In genomic region chr15:31363981-31364361, GRCm38 (mm10) we compare ENCODE assay signal across 26 mouse cellular contexts. TPM values are rescaled to one million over a fixed set of nuclear protein-coding genes. Genes with fewer than 3 reads are reported as not detected.
A peak's percentile ranks its signal among the peaks of the same experiment; 100 is the strongest.
DNase-seq lines count a peak whose midpoint lies in the region; ATAC-seq and TF ChIP-seq lines count a peak whose summit lies in the region.
"Had no signal": no experiment of that assay in that cellular context is flagged by ENCODE, and none has a peak within 500 bp of the region (broad histone marks: within the 10 kb centered on the region; RNA-seq: fewer than 3 reads in every experiment).

No protein-coding gene starts in this region.

- DNase-seq in forebrain, embryonic 11.5 days (ENCODE audit: low spot score), result peak; percentile 19
- DNase-seq in forebrain, postnatal 0 days, result no peak
- DNase-seq in layer of hippocampus, adult 2 months (ENCODE audit: low spot score in 2 of 2), result no peak
- DNase-seq in layer of hippocampus, adult 9-11 months, result no peak
- DNase-seq in midbrain, embryonic 11.5 days (ENCODE audit: low spot score, missing footprints), result peak; percentile 75
- DNase-seq: adrenal gland, postnatal 10 days; adrenal gland, postnatal 36 days; cerebellum, adult 18-20 months; cerebellum, adult 9-10 months; cerebellum, postnatal 25 days; embryo, embryonic 11 days; gastrocnemius, postnatal 10 days; gastrocnemius, postnatal 36 days had no signal

- TF ChIP-seq CTCF in forebrain, postnatal 0 days (IDR thresholded peaks at IDR 0.05; ENCODE audit: low read depth), result no peak
- TF ChIP-seq CTCF in layer of hippocampus, adult 2 months (conservative IDR thresholded peaks at IDR 0.05), result no peak

- H3K4me1 ChIP-seq in forebrain, embryonic 11.5 days (replicated peaks; ENCODE audit: control insufficient read depth, insufficient read depth, low read length), result peaks cover 13% of the 10 kb centered on the region; the same call in 1 of the 2 replicates
- peaks cover 9% of the 10 kb centered on the region for H3K4me1 ChIP-seq in forebrain, postnatal 0 days (ENCODE audit: insufficient read depth)
- peaks cover 11% of the 10 kb centered on the region for H3K4me1 ChIP-seq in midbrain, embryonic 11.5 days (ENCODE audit: control insufficient read depth, insufficient read depth, low read length)
- peaks cover 21% of the 10 kb centered on the region for H3K4me1 ChIP-seq in midbrain, embryonic 16.5 days (ENCODE audit: control insufficient read depth, insufficient read depth, low read length)

- no peak overlapping the region for H3K4me2 ChIP-seq in forebrain, embryonic 11.5 days (ENCODE audit: low read depth, low read length, severe bottlenecking)
- no peak overlapping the region for H3K4me2 ChIP-seq in forebrain, postnatal 0 days (ENCODE audit: low read depth)
- H3K4me2 ChIP-seq in midbrain, embryonic 11.5 days, result no peak overlapping the region
- no peak overlapping the region for H3K4me2 ChIP-seq in midbrain, embryonic 16.5 days (ENCODE audit: low read length)
- H3K4me2 ChIP-seq: embryonic facial prominence, embryonic 13.5 days; forebrain, embryonic 13.5 days; heart, embryonic 11.5 days; hindbrain, embryonic 13.5 days; intestine, embryonic 15.5 days had no signal

- 67% methylated on average over 8 of the region's 8 CpGs for whole genome bisulfite sequencing in forebrain, embryonic 11.5 days
- 70% methylated on average over 8 of the region's 8 CpGs for WGBS in forebrain, postnatal 0 days
- WGBS in midbrain, embryonic 11.5 days, result 73% methylated on average over 8 of the region's 8 CpGs
- 68% methylated on average over 8 of the region's 8 CpGs for WGBS in midbrain, embryonic 16.5 days

- H3K9me3 ChIP-seq in forebrain, embryonic 11.5 days (ENCODE audit: control insufficient read depth, low read length), result no peaks in the 10 kb centered on the region
- H3K9me3 ChIP-seq in forebrain, postnatal 0 days (ENCODE audit: low read length), result no peaks in the 10 kb centered on the region
- H3K9me3 ChIP-seq in midbrain, embryonic 11.5 days (ENCODE audit: control insufficient read depth, low read length), result no peaks in the 10 kb centered on the region
- no peaks in the 10 kb centered on the region for H3K9me3 ChIP-seq in midbrain, embryonic 16.5 days (replicated peaks; ENCODE audit: control insufficient read depth, low read length, poor library complexity, severe bottlenecking)
- H3K9me3 ChIP-seq: embryonic facial prominence, embryonic 10.5 days; embryonic facial prominence, embryonic 13.5 days; forebrain, embryonic 13.5 days; hindbrain, embryonic 10.5 days; hindbrain, embryonic 13.5 days; intestine, embryonic 15.5 days had no signal

- H3K36me3 ChIP-seq in forebrain, embryonic 11.5 days (ENCODE audit: control insufficient read depth, insufficient read depth, low read length), result no peaks in the 10 kb centered on the region
- no peaks in the 10 kb centered on the region for H3K36me3 ChIP-seq in forebrain, postnatal 0 days (ENCODE audit: insufficient read depth)
- no peaks in the 10 kb centered on the region for H3K36me3 ChIP-seq in midbrain, embryonic 11.5 days (ENCODE audit: control insufficient read depth, insufficient read depth, low read length)
- H3K36me3 ChIP-seq in midbrain, embryonic 16.5 days (ENCODE audit: control insufficient read depth, insufficient read depth, low read length), result no peaks in the 10 kb centered on the region
- H3K36me3 ChIP-seq: embryonic facial prominence, embryonic 10.5 days; embryonic facial prominence, embryonic 13.5 days; G1E; hindbrain, embryonic 10.5 days; hindbrain, embryonic 13.5 days; intestine, embryonic 15.5 days had no signal

- no peak overlapping the region for H3K4me3 ChIP-seq in forebrain, embryonic 11.5 days (ENCODE audit: low read depth, low read length)
- H3K4me3 ChIP-seq in forebrain, postnatal 0 days (ENCODE audit: low read depth, low read length), result no peak overlapping the region
- H3K4me3 ChIP-seq in layer of hippocampus, adult 2 months, result peak overlapping the region; percentile 23
- no peak overlapping the region for H3K4me3 ChIP-seq in midbrain, embryonic 11.5 days (ENCODE audit: low read depth, low read length)
- H3K4me3 ChIP-seq in midbrain, embryonic 16.5 days (ENCODE audit: low read depth, low read length), result no peak overlapping the region
- H3K4me3 ChIP-seq: embryonic facial prominence, embryonic 10.5 days; embryonic facial prominence, embryonic 13.5 days; erythroblast, embryonic 14.5 days; forebrain, embryonic 13.5 days; hindbrain, embryonic 10.5 days; hindbrain, embryonic 13.5 days; intestine, embryonic 15.5 days had no signal

- H3K27ac ChIP-seq in forebrain, embryonic 11.5 days (ENCODE audit: low read depth, low read length), result no peak overlapping the region
- H3K27ac ChIP-seq in forebrain, postnatal 0 days (ENCODE audit: low read depth, low read length), result no peak overlapping the region
- peak overlapping the region; percentile 43; the same call in 1 of the 2 replicates for H3K27ac ChIP-seq in layer of hippocampus, adult 2 months
- no peak overlapping the region for H3K27ac ChIP-seq in midbrain, embryonic 11.5 days (ENCODE audit: low read depth, low read length)
- no peak overlapping the region for H3K27ac ChIP-seq in midbrain, embryonic 16.5 days (ENCODE audit: low read length)
- H3K27ac ChIP-seq: embryonic facial prominence, embryonic 10.5 days; embryonic facial prominence, embryonic 13.5 days; forebrain, embryonic 13.5 days; hindbrain, embryonic 10.5 days; hindbrain, embryonic 13.5 days; intestine, embryonic 15.5 days had no signal

- peaks cover 44% of the 10 kb centered on the region for H3K27me3 ChIP-seq in forebrain, embryonic 11.5 days (ENCODE audit: control insufficient read depth, insufficient read depth, low read length)
- peaks cover 18% of the 10 kb centered on the region for H3K27me3 ChIP-seq in forebrain, postnatal 0 days (ENCODE audit: insufficient read depth, low read length)
- peaks cover 51% of the 10 kb centered on the region for H3K27me3 ChIP-seq in midbrain, embryonic 11.5 days (ENCODE audit: control insufficient read depth, insufficient read depth, low read length)
- peaks cover 23% of the 10 kb centered on the region for H3K27me3 ChIP-seq in midbrain, embryonic 16.5 days (ENCODE audit: control insufficient read depth, insufficient read depth, low read depth, low read length)
- H3K27me3 ChIP-seq: Patski had no signal

- no peak for ATAC-seq in forebrain, embryonic 11.5 days (replicated peaks; ENCODE audit: low FRiP score)
- no peak for ATAC-seq in forebrain, postnatal 0 days
- no peak for ATAC-seq in midbrain, embryonic 11.5 days (ENCODE audit: low FRiP score)
- no peak for ATAC-seq in midbrain, embryonic 16.5 days
- ATAC-seq: forebrain, embryonic 13.5 days; forebrain, embryonic 16.5 days; hindbrain, embryonic 16.5 days; intestine, embryonic 15.5 days; Patski had no signal

- H3K9ac ChIP-seq in forebrain, embryonic 11.5 days (ENCODE audit: low read length), result no peak overlapping the region
- no peak overlapping the region for H3K9ac ChIP-seq in forebrain, postnatal 0 days
- H3K9ac ChIP-seq in midbrain, embryonic 11.5 days (ENCODE audit: low read length), result no peak overlapping the region
- no peak overlapping the region for H3K9ac ChIP-seq in midbrain, embryonic 16.5 days (ENCODE audit: low read depth, low read length)
- H3K9ac ChIP-seq: embryonic facial prominence, embryonic 13.5 days; forebrain, embryonic 13.5 days; hindbrain, embryonic 13.5 days; intestine, embryonic 15.5 days had no signal

RNA-seq across cellular contexts. Expression of gene Ankrd33b, which starts 3.6 kb away (rescaled TPM):
- polyA plus RNA-seq in forebrain, embryonic 11.5 days (2014; fragmentation: Nextera tagmentation; extraction: Ambion mirVana), result 0.32 and 0.56 TPM in 2 replicates
- total RNA-seq in forebrain, postnatal 0 days (2014; rRNA removed), result 1.3 TPM in 2 replicates
- polyA plus RNA-seq in forebrain, postnatal 0 days (2015; fragmentation: Nextera tagmentation; extraction: Ambion mirVana), result 1.1 and 1.2 TPM in 2 replicates
- 10 to 100 TPM; 58.7 to 59.4 TPM for total RNA-seq in layer of hippocampus, adult 2 months (2021)
- 0.57 and 0.61 TPM in 2 replicates for polyA plus RNA-seq in midbrain, embryonic 11.5 days (2014; fragmentation: Nextera tagmentation; extraction: Ambion mirVana)
- 0.53 and 0.69 TPM in 2 replicates for polyA plus RNA-seq in midbrain, embryonic 16.5 days (2015; fragmentation: Nextera tagmentation; extraction: Ambion mirVana)
- polyA plus RNA-seq: G1E had no signal

Comparison
In these comparisons a context has a peak if more than half of its experiments do, and no peak if none do; other contexts are left out.
1. DNase-seq: peak in forebrain, embryonic 11.5 days (single experiment) and midbrain, embryonic 11.5 days (single experiment); none in forebrain, postnatal 0 days (single experiment), layer of hippocampus, adult 2 months (0 of 2) and layer of hippocampus, adult 9-11 months (single experiment).